Mouse (Mus musculus) heart, embryonic 12.5 days (tissue): ENCODE data around the gene Tap1. TPM values are rescaled to one million over a fixed set of nuclear protein-coding genes. Genes with fewer than 3 reads are reported as not detected.

Experiments
- ATAC-seq: fragments of 200-750 bp; cut with Nextera tagmentation; 2 replicates; pipeline ENCODE4 v1.8.0; 2017; ENCODE audit warnings: moderate TSS enrichment, moderate library complexity; ENCODE audit not compliant: insufficient number of reproducible peaks, low FRiP score
- H3K27ac ChIP-seq: fragments of 300-500 bp; sonication (generic); 2 replicates; pipeline ENCODE4 v1.5.1; 2016; ENCODE audit warnings: mild to moderate bottlenecking, moderate library complexity; ENCODE audit not compliant: poor library complexity, severe bottlenecking
- H3K27me3 ChIP-seq: fragments of 300-500 bp; sonication (generic); replicated peaks from 2 replicates; pipeline ENCODE4 v1.6.1; 2016; ENCODE audit warnings: mild to moderate bottlenecking, moderate library complexity
- H3K36me3 ChIP-seq: fragments of 300-500 bp; sonication (generic); 2 replicates; pipeline ENCODE4 v1.6.1; 2016; ENCODE audit warnings: mild to moderate bottlenecking, moderate library complexity
- H3K4me1 ChIP-seq: fragments of 300-500 bp; sonication (generic); replicated peaks from 2 replicates; pipeline ENCODE4 v1.6.1; 2016; ENCODE audit warnings: mild to moderate bottlenecking
- H3K4me2 ChIP-seq: fragments of 300-500 bp; sonication (generic); 2 replicates; pipeline ENCODE4 v1.6.1; 2016; ENCODE audit warnings: mild to moderate bottlenecking, moderate library complexity
- H3K4me3 ChIP-seq: fragments of 300-500 bp; sonication (generic); 2 replicates; pipeline ENCODE4 v1.5.1; 2016; ENCODE audit warnings: mild to moderate bottlenecking
- H3K9ac ChIP-seq: fragments of 300-500 bp; sonication (generic); 2 replicates; pipeline ENCODE4 v1.6.1; 2016; ENCODE audit warnings: mild to moderate bottlenecking, moderate library complexity
- H3K9me3 ChIP-seq: fragments of 300-500 bp; sonication (generic); replicated peaks from 2 replicates; pipeline ENCODE4 v1.6.1; 2016; ENCODE audit warnings: mild to moderate bottlenecking, moderate library complexity
- WGBS: fragments of 180-500 bp; shearing (Covaris S2); methylation state at CpG from one replicate; pipeline ENCODE4 v1.1.7; 2016; 5-methylcytosine and 5-hydroxymethylcytosine counted together
- polyA plus RNA-seq: library from polyadenylated mRNA; unstranded; fragments of >200 nt; fragmentation: Nextera tagmentation; extraction: Ambion mirVana; gene quantifications from 2 replicates; pipeline ENCODE4 v1.2.1, GENCODE M21; 2016

Gene Tap1
- polyA plus RNA-seq, 1 experiment from 2014 or later, result 1.1 TPM

GRCm38 (mm10) chr17:34234926-34235325 is 47.6 kb downstream of the Tap1 start:
- H3K4me1 ChIP-seq, result no peaks in the 10 kb centered on the region
- ATAC-seq, result no peak
- H3K9ac ChIP-seq, result no peak overlapping the region
- H3K27me3 ChIP-seq, result no peaks in the 10 kb centered on the region
- H3K27ac ChIP-seq, result no peak overlapping the region
- 58% methylated on average over 9 of the region's 9 CpGs for WGBS
- no peak overlapping the region for H3K4me3 ChIP-seq
- H3K4me2 ChIP-seq, result no peak overlapping the region
- H3K36me3 ChIP-seq, result no peaks in the 10 kb centered on the region
- H3K9me3 ChIP-seq, result 0 out of 2 replicates have a peak, but pooled peaks cover 8% of the 10 kb centered on the region

- Histone ChIP-seq H3K27me3 (no peaks in the 10 kb centered on the region), H3K36me3 (no peaks in the 10 kb centered on the region), H3K27ac (no peak overlapping the region), H3K4me3 (no peak overlapping the region), H3K4me2 (no peak overlapping the region), H3K4me1 (no peaks in the 10 kb centered on the region), H3K9me3 (peaks cover 11% of the 10 kb centered on the region; the same call in 1 of the 2 replicates), H3K9ac (no peak overlapping the region)
- WGBS, result 70% methylated on average over 5 of the region's 5 CpGs
- ATAC-seq, result no peak
Measured at GRCm38 (mm10) chr17:34236691-34237090, 49.3 kb downstream of the Tap1 start.

- Histone ChIP-seq H3K27me3 (no peaks in the 10 kb centered on the region), H3K4me3 (no peak overlapping the region), H3K9me3 (peaks cover 16% of the 10 kb centered on the region; the same call in 1 of the 2 replicates), H3K27ac (no peak overlapping the region), H3K4me2 (no peak overlapping the region), H3K36me3 (no peaks in the 10 kb centered on the region), H3K4me1 (no peaks in the 10 kb centered on the region), H3K9ac (no peak overlapping the region)
- WGBS, result 83% methylated on average over 3 of the region's 3 CpGs
- ATAC-seq, result no peak
Measured at GRCm38 (mm10) chr17:34237741-34238140, 50.4 kb downstream of the Tap1 start.

- ATAC-seq, result no peak
- no peaks in the 10 kb centered on the region for H3K27me3 ChIP-seq
- H3K9me3 ChIP-seq, result peaks cover 8% of the 10 kb centered on the region; the same call in 1 of the 2 replicates
- no peak within 1 kb of the TSS for H3K4me2 ChIP-seq
- no peak within 1 kb of the TSS for H3K9ac ChIP-seq
- H3K36me3 ChIP-seq, result no peaks in the 10 kb centered on the region
- WGBS, result 54% methylated on average over 3 of the region's 3 CpGs
- H3K4me3 ChIP-seq, result no peak within 1 kb of the TSS
- no peak within 1 kb of the TSS for H3K27ac ChIP-seq
- H3K4me1 ChIP-seq, result no peaks in the 10 kb centered on the region
Measured at GRCm38 (mm10) chr17:34238706-34239105, 51.4 kb downstream of the Tap1 start, which contains the start of gene H2-Ob. H2-Ob (plus strand) TSS chr17:34238903.

- no peak overlapping the region for H3K27ac ChIP-seq
- no peaks in the 10 kb centered on the region for H3K27me3 ChIP-seq
- no peaks in the 10 kb centered on the region for H3K4me1 ChIP-seq
- no peak overlapping the region for H3K9ac ChIP-seq
- H3K4me3 ChIP-seq, result no peak overlapping the region
- H3K9me3 ChIP-seq, result peaks cover 8% of the 10 kb centered on the region; the same call in 1 of the 2 replicates
- WGBS, result 52% methylated on average over 10 of the region's 10 CpGs
- no peaks in the 10 kb centered on the region for H3K36me3 ChIP-seq
- no peak overlapping the region for H3K4me2 ChIP-seq
- ATAC-seq, result no peak
Measured at GRCm38 (mm10) chr17:34239601-34240041, 52.3 kb downstream of the Tap1 start.

- Histone ChIP-seq H3K27ac (no peak overlapping the region), H3K4me1 (no peaks in the 10 kb centered on the region), H3K9me3 (peaks cover 8% of the 10 kb centered on the region; the same call in 1 of the 2 replicates), H3K4me3 (no peak overlapping the region), H3K36me3 (no peaks in the 10 kb centered on the region), H3K4me2 (no peak overlapping the region), H3K9ac (no peak overlapping the region), H3K27me3 (no peaks in the 10 kb centered on the region)
- 60% methylated on average over 3 of the region's 3 CpGs for WGBS
- no peak for ATAC-seq
Measured at GRCm38 (mm10) chr17:34240366-34240765, 53.0 kb downstream of the Tap1 start.

GRCm38 (mm10) chr17:34240916-34241315 is 53.6 kb downstream of the Tap1 start:
- Histone ChIP-seq H3K4me2 (no peak overlapping the region), H3K9ac (no peak overlapping the region), H3K9me3 (peaks cover 8% of the 10 kb centered on the region; the same call in 1 of the 2 replicates), H3K4me3 (no peak overlapping the region), H3K27ac (no peak overlapping the region), H3K36me3 (no peaks in the 10 kb centered on the region), H3K27me3 (no peaks in the 10 kb centered on the region), H3K4me1 (no peaks in the 10 kb centered on the region)
- WGBS, result 74% methylated on average over 6 of the region's 6 CpGs
- no peak for ATAC-seq

GRCm38 (mm10) chr17:34244656-34245055 is 57.3 kb downstream of the Tap1 start:
- Histone ChIP-seq H3K4me2 (no peak overlapping the region), H3K4me1 (no peaks in the 10 kb centered on the region), H3K36me3 (no peaks in the 10 kb centered on the region), H3K27ac (no peak overlapping the region), H3K27me3 (0 out of 2 replicates have a peak, but pooled peaks cover 8% of the 10 kb centered on the region), H3K4me3 (no peak overlapping the region), H3K9me3 (peaks cover 8% of the 10 kb centered on the region; the same call in 1 of the 2 replicates), H3K9ac (no peak overlapping the region)
- no peak for ATAC-seq
- WGBS, result 64% methylated on average over 4 of the region's 4 CpGs

Other genes starting within 250 kb of the Tap1 start
- gene Pfdn6, start 247.2 kb upstream of the Tap1 start, polyA plus RNA-seq, result 127 and 129 TPM in 2 replicates
- gene Wdr46, start 246.9 kb upstream of the Tap1 start, polyA plus RNA-seq, result 25.3 and 26.5 TPM in 2 replicates
- 7.2 and 7.4 TPM in 2 replicates for gene B3galt4, start 236.1 kb upstream of the Tap1 start, polyA plus RNA-seq
- gene Vps52, start 231.7 kb upstream of the Tap1 start, polyA plus RNA-seq, result 43.0 and 43.9 TPM in 2 replicates
- gene Rps18, start 231.6 kb upstream of the Tap1 start, polyA plus RNA-seq, result 850 and 856 TPM in 2 replicates
- gene H2-K1, start 187.2 kb upstream of the Tap1 start, polyA plus RNA-seq, result 16.1 and 18.3 TPM in 2 replicates
- 14.9 and 16.5 TPM in 2 replicates for gene Ring1, start 162.9 kb upstream of the Tap1 start, polyA plus RNA-seq
- 46.7 and 48.0 TPM in 2 replicates for gene H2-Ke6, start 159.5 kb upstream of the Tap1 start, polyA plus RNA-seq
- 128 and 130 TPM in 2 replicates for gene Slc39a7, start 155.9 kb upstream of the Tap1 start, polyA plus RNA-seq
- 34.7 and 36.9 TPM in 2 replicates for gene Rxrb, start 155.7 kb upstream of the Tap1 start, polyA plus RNA-seq
- gene Col11a2, start 148.1 kb upstream of the Tap1 start, polyA plus RNA-seq, result 0.48 and 0.83 TPM in 2 replicates
- gene H2-Oa, start 95.2 kb upstream of the Tap1 start, polyA plus RNA-seq, result 0.26 and 0.37 TPM in 2 replicates
- gene H2-DMa, start 68.0 kb upstream of the Tap1 start, polyA plus RNA-seq, result 3.9 and 7.8 TPM in 2 replicates
- gene Brd2, start 64.9 kb upstream of the Tap1 start, polyA plus RNA-seq, result 89.4 and 90.6 TPM in 2 replicates
- gene H2-DMb2, start 44.2 kb upstream of the Tap1 start, polyA plus RNA-seq, result 0.21 TPM in 1 of 2 replicates, not detected in the other
- 0.33 and 0.41 TPM in 2 replicates for gene H2-DMb1, start 34.5 kb upstream of the Tap1 start, polyA plus RNA-seq
- 0.59 and 0.91 TPM in 2 replicates for gene Psmb9, start 211 bp downstream of the Tap1 start, polyA plus RNA-seq
- gene Psmb8, start 10.2 kb downstream of the Tap1 start, polyA plus RNA-seq, result 1.9 and 2.0 TPM in 2 replicates
- 1.3 and 1.7 TPM in 2 replicates for gene Tap2, start 16.0 kb downstream of the Tap1 start, polyA plus RNA-seq
- 0.15 TPM in 1 of 2 replicates, not detected in the other for gene H2-Ob, start 51.4 kb downstream of the Tap1 start, polyA plus RNA-seq
- gene H2-Ab1, start 70.1 kb downstream of the Tap1 start, polyA plus RNA-seq, result 11.8 and 15.2 TPM in 2 replicates
- gene H2-Aa, start 100.3 kb downstream of the Tap1 start, polyA plus RNA-seq, result 0.20 and 0.33 TPM in 2 replicates
- gene H2-Eb1, start 118.3 kb downstream of the Tap1 start, polyA plus RNA-seq, result 1.4 and 2.6 TPM in 2 replicates
- gene H2-Eb2, start 138.1 kb downstream of the Tap1 start, polyA plus RNA-seq, result not detected in 2 replicates
- gene Btnl2, start 167.3 kb downstream of the Tap1 start, polyA plus RNA-seq, result 0.09 TPM in 1 of 2 replicates, not detected in the other
- gene Btnl1, start 189.6 kb downstream of the Tap1 start, polyA plus RNA-seq, result not detected in 2 replicates
- not detected in 2 replicates for gene BC051142, start 211.3 kb downstream of the Tap1 start, polyA plus RNA-seq